Mouse (Mus musculus): ENCODE measurements around the gene Serpina3g. TPM values are rescaled to one million over a fixed set of nuclear protein-coding genes. Genes with fewer than 3 reads are reported as not detected.

Serpina3g gene
- polyA plus RNA-seq (2017; shearing (Covaris generic)): 383 TPM

GRCm38 (mm10) chr12:104235915-104236314, at the start of gene Serpina3g:
TSS of gene Serpina3g (plus strand) at chr12:104236245.

GRCm38 (mm10) chr12:104214445-104214753, 21.6 kb upstream of the Serpina3g start, which contains the start of gene Serpina3f:
TSS of gene Serpina3f (plus strand) at chr12:104214544.

GRCm38 (mm10) chr12:104262863-104263262, 26.8 kb downstream of the Serpina3g start, which contains the start of gene Serpina3i:
TSS of gene Serpina3i (plus strand) at chr12:104263122.

Other genes with a start within 250 kb of the Serpina3g start
- gene Serpina11, start 246.3 kb upstream of the Serpina3g start, polyA plus RNA-seq (2017; shearing (Covaris generic)): not detected
- 11.3 TPM for gene Serpina9, start 222.5 kb upstream of the Serpina3g start, polyA plus RNA-seq (2017; shearing (Covaris generic))
- gene Serpina12, start 191.8 kb upstream of the Serpina3g start, polyA plus RNA-seq (2017; shearing (Covaris generic)): 0.28 TPM
- gene Serpina5, start 135.1 kb upstream of the Serpina3g start, polyA plus RNA-seq (2017; shearing (Covaris generic)): not detected
- not detected for gene Serpina3a, start 123.5 kb upstream of the Serpina3g start, polyA plus RNA-seq (2017; shearing (Covaris generic))
- not detected for gene Serpina3b, start 108.2 kb upstream of the Serpina3g start, polyA plus RNA-seq (2017; shearing (Covaris generic))
- not detected for gene Serpina3c, start 82.4 kb upstream of the Serpina3g start, polyA plus RNA-seq (2017; shearing (Covaris generic))
- 13.8 TPM for gene Serpina3f, start 21.7 kb upstream of the Serpina3g start, polyA plus RNA-seq (2017; shearing (Covaris generic))
- gene Serpina3i, start 26.9 kb downstream of the Serpina3g start, polyA plus RNA-seq (2017; shearing (Covaris generic)): not detected
- gene Serpina3j, start 78.3 kb downstream of the Serpina3g start, polyA plus RNA-seq (2017; shearing (Covaris generic)): not detected
- gene Serpina3k, start 102.2 kb downstream of the Serpina3g start, polyA plus RNA-seq (2017; shearing (Covaris generic)): not detected
- not detected for gene Serpina3m, start 102.2 kb downstream of the Serpina3g start, polyA plus RNA-seq (2017; shearing (Covaris generic))
- gene Serpina3n, start 170.5 kb downstream of the Serpina3g start, polyA plus RNA-seq (2017; shearing (Covaris generic)): not detected
- gene Gsc, start 237.1 kb downstream of the Serpina3g start, polyA plus RNA-seq (2017; shearing (Covaris generic)): not detected

Measured in inflammation-experienced regulatory T-cells, adult 16 weeks (primary cell).